Mouse (Mus musculus): ENCODE data around the gene Krtap1-5. TPM values are rescaled to one million over a fixed set of nuclear protein-coding genes. Genes with fewer than 3 reads are reported as not detected.

The Krtap1-5 gene
- total RNA-seq (2023), result not detected

DNA sequence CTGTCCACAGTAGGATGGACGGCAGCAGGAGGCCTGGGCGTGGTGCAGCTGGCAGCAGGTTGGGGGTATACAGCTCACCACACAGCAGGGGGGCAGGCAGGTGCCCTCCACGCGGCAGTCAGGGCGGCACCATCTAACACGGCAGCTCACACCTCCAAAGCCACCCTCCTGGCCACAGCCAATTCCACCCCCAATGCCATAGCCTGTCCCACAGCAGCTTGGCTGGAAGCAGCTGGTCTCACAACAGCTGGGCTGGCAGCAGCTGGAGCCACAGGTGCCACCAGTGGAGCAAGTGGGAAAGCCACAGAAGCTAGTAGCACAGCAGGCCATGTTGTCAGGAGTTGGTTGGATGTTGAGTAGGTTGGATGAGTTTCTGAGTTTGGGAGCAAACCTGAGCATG lies at the start of gene Krtap1-5:
Krtap1-5 (minus strand) TSS at position 381 of the 400 bp plus-strand sequence.

DNA sequence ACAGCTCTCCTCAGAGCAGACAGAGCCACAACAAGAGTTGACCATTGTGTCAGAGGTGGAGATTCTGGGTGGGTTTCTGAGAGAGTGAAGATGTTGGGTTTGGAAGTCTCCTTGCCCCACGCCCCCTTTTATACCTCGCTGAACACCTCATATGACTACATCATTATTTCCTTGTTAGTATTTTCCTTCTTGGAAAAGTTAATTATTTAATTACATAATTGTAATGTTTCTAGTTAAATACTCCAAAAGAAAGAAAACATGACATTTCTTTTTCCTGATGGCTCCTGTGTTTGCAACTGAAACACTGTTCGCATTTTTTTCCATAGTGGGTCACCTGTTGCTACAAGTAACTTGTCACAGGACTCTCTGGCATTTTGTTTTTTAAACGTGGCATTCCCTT lies 47.3 kb upstream of the Krtap1-5 start, which contains the start of gene Krtap4-1:
Krtap4-1 (minus strand) TSS at position 101 of the 400 bp plus-strand sequence.

DNA sequence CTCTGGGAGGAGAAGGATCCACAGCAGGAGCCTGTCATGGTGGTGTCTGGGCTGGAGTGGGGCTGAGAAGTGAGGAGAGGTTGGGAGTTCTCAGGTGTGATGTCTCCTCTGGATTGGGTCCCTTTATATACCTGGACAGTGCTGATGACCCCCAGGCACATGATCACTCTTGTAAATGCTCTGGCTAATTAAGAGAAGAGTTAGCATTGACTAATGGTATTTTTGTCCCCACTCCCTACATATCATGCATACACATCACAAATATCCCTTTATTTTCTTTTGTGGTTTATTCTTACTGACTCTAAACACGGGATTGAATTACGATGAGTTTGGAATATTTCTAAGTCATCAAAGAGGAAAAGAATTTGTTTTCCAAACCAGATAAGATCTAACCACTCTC lies 39.5 kb upstream of the Krtap1-5 start, which contains the start of gene Gm11562:
Gm11562 (minus strand) TSS at position 101 of the 400 bp plus-strand sequence.

DNA sequence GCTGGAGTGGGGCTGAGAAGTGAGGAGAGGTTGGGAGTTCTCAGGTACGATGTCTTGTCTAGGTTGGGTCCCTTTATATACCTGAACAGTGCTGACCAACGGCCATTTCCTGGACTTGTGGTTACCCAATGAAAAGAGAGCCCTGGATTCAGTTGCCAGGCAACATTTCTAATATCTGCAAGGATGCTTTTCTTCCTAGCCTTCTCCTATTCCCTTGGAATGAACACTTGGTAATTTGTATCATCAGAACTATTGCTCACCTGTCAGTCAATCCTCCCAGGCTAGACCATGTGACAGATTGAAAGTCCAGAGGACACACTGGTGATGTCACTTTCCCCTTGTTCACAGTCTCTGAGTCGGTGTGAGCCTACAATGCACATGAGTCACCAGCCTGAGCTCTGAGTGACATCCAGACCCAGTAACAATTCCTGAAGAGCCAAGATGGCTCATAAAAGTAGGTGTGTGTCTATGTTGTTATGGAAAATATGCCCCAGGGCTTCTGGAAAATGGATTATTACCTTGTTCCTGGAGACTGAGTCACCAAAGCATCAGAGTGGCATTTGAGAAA lies 34.1 kb upstream of the Krtap1-5 start, which contains the start of gene Krtap2-4:
Krtap2-4 (minus strand) TSS at position 51 of the 568 bp plus-strand sequence.

DNA sequence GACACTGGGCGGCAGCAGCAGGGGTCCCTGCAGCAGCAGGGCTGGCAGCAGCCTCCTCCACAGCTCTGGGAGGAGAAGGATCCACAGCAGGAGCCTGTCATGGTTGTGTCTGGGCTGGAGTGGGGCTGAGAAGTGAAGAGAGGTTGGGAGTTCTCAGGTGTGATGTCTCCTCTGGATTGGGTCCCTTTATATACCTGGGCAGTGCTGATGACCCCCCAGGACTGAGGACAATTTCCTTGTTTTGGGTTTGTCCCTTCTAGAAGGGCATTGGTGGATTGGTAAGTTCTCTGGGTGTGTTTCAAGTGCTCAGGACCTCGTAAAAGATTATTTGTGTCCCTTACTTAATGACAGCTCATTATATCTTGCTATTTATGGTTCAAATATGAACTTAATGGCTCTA lies 29.3 kb upstream of the Krtap1-5 start, which contains the start of gene Gm11937:
Gm11937 (minus strand) TSS at position 101 of the 400 bp plus-strand sequence.

DNA sequence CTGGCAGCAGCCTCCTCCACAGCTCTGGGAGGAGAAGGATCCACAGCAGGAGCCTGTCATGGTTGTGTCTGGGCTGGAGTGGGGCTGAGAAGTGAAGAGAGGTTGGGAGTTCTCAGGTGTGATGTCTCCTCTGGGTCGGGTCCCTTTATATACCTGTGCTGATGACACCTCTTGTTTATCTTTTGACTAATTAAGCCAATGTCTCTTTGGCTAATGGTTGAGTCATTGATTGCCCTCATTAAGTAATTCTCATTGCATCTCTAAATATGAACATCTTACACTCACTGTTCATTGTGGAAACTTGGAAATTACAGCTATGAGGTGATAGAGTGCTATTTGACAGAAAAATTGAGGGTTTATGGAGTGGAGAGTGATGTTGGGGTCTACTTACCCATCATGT lies 22.4 kb upstream of the Krtap1-5 start, which contains the start of gene Gm11938:
Gm11938 (minus strand) TSS at position 101 of the 400 bp plus-strand sequence.

DNA sequence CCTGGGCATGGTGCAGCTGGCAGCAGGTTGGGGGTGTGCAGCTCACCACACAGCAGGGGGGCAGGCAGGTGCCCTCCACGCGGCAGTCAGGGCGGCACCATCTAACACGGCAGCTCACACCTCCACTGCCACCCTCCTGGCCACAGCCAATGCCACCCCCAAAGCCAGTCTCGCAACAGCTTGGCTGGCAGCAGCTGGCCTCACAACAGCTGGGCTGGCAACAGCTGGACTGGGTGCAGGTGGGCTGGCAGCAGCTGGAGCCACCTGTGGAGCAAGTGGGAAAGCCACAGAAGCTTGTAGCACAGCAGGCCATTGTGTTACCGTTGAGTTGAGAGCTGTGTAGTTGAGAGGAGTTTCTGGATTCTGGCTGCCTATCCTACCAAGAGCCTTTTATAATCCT lies 16.9 kb upstream of the Krtap1-5 start, which contains the start of gene Krtap9-3:
Krtap9-3 (minus strand) TSS at position 364 of the 400 bp plus-strand sequence.

DNA sequence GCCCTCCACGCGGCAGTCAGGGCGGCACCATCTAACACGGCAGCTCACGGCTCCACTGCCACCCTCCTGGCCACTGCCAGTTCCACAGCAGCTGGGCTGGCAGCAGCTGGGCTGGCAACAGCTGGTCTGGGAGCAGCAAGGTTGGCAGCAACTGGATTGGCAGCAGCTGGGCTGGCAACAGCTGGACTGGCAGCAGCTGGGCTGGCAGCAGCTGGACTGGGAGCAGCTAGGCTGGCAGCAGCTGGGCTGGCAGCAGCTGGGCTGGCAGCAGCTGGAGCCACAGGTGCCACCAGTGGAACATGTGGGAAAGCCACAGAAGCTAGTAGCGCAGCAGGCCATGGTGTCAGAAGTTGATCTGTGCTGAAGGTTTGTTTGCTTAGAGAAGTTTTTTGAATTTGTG lies 10.2 kb upstream of the Krtap1-5 start, which contains the start of gene Krtap1-3:
Krtap1-3 (minus strand) TSS at position 359 of the 400 bp plus-strand sequence.

DNA sequence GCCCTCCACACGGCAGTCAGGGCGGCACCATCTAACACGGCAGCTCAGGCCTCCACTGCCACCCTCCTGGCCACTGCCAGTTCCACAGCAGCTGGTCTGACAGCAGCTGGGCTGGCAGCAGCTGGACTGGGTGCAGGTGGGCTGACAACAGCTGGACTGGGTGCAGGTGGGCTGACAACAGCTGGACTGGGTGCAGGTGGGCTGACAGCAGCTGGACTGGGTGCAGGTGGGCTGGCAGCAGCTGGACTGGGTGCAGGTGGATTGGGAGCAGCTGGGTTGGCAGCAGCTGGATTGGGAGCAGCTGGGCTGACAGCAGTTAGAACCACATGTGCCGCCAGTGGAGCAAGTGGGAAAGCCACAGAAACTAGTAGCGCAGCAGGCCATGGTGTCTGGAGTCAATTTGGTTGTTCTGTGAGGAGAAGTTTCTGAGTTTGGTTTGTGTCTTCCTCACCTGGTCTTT lies 2.5 kb upstream of the Krtap1-5 start, which contains the start of gene Krtap1-4:
Krtap1-4 (minus strand) TSS at position 410 of the 460 bp plus-strand sequence.

DNA sequence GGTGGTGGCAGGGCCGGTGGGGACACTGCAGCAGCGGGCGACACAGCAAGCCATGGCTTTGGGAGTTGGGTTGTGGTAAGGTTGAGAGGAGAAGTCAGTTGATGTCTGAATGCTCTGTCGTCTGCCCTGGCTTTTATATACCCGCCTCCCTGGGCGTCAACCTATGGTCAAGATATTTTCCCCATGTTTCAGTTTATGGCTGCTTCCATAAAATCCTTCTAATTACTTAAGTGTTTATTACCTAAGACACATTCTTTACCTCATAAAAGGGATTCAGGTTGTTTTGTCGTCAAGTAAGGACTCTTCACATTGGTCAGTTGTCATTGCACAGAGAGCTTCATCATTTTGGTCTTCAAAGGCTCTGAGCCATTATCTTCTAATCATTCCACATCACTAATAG lies 14.3 kb downstream of the Krtap1-5 start, which contains the start of gene Krtap3-1:
Krtap3-1 (minus strand) TSS at position 101 of the 400 bp plus-strand sequence.

DNA sequence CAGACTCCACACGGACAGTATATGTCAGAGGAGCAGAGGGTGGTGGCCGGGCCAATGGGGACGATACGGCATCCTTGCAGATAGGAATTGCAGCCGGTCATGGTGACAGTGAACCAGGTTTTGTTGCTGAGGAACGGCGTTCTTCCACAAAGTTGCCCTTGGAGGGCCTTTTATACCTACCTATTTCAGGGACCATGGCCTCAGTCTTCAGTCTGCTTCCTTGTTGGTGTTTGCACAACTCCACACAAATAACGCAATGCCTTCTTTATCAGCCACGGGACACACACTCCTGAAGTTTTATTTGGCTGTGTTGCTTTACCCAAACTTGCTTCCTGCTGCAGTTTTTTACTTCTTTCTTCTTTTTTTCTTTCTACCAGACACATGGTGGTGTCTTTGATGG lies 21.4 kb downstream of the Krtap1-5 start, which contains the start of gene Gm11939:
Gm11939 (minus strand) TSS at position 101 of the 400 bp plus-strand sequence.

DNA sequence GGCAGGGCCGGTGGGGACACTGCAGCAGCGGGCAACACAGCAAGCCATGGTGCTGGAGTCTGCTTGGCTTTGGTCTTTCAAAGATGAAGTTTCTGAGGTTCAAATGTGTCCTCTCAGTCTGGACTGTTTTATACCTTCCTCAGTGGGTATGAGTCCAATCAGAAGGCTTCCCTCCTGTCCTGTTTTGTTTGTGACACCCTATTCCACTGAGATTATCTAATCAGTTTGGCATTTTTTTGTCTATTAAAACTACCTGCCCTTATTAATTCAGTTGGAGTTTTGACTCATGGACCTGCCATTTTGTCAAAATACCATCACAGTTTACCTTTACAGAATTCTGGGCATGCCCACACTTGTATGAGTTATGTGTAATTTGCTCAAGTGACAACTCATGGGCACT lies 24.1 kb downstream of the Krtap1-5 start, which contains the start of gene Krtap3-2:
Krtap3-2 (minus strand) TSS at position 101 of the 400 bp plus-strand sequence.

DNA sequence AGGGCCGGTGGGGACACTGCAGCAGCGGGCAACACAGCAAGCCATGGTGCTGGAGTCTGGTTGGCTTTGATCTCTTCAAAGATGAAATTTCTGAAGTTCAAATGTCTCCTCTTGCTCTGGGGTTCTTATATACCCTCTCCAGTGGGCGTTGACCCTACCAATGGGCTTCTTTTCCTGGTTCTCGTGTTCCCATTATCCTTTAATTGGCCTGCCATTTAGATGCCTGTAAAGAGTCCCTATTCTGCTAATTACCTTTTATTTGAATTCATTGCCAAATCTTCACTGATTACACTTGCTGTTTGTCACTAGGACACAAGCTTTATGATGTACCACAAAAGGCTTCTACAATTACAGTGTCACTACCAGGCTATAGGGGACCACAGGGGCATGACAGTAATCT lies 30.1 kb downstream of the Krtap1-5 start, which contains the start of gene Krtap3-3:
Krtap3-3 (minus strand) TSS at position 101 of the 400 bp plus-strand sequence.

Other genes starting within 250 kb of the Krtap1-5 start
- not detected for gene Krt26, start 243.1 kb downstream of the Krtap1-5 start, total RNA-seq (2023)
- gene Krt27, start 229.9 kb downstream of the Krtap1-5 start, total RNA-seq (2023), result not detected
- gene Krt28, start 206.1 kb downstream of the Krtap1-5 start, total RNA-seq (2023), result not detected
- gene Krt10, start 191.7 kb downstream of the Krtap1-5 start, total RNA-seq (2023), result 1.4 TPM
- gene Krt12, start 158.8 kb downstream of the Krtap1-5 start, total RNA-seq (2023), result not detected
- not detected for gene Krt20, start 142.9 kb downstream of the Krtap1-5 start, total RNA-seq (2023)
- not detected for gene Krt23, start 87.9 kb downstream of the Krtap1-5 start, total RNA-seq (2023)
- gene Krt39, start 59.7 kb downstream of the Krtap1-5 start, total RNA-seq (2023), result not detected
- gene Krt40, start 37.9 kb downstream of the Krtap1-5 start, total RNA-seq (2023), result not detected
- gene Krtap3-3, start 30.2 kb downstream of the Krtap1-5 start, total RNA-seq (2023), result not detected
- not detected for gene Krtap3-2, start 24.2 kb downstream of the Krtap1-5 start, total RNA-seq (2023)
- gene Gm11939, start 21.6 kb downstream of the Krtap1-5 start, total RNA-seq (2023), result not detected
- gene Krtap3-1, start 14.4 kb downstream of the Krtap1-5 start, total RNA-seq (2023), result not detected
- gene Krtap1-4, start 2.6 kb upstream of the Krtap1-5 start, total RNA-seq (2023), result not detected
- not detected for gene Krtap1-3, start 10.3 kb upstream of the Krtap1-5 start, total RNA-seq (2023)
- gene Krtap9-3, start 17.1 kb upstream of the Krtap1-5 start, total RNA-seq (2023), result not detected
- not detected for gene Gm11938, start 22.3 kb upstream of the Krtap1-5 start, total RNA-seq (2023)
- not detected for gene Gm11937, start 29.2 kb upstream of the Krtap1-5 start, total RNA-seq (2023)
- not detected for gene Krtap2-4, start 33.8 kb upstream of the Krtap1-5 start, total RNA-seq (2023)
- not detected for gene Gm11562, start 39.4 kb upstream of the Krtap1-5 start, total RNA-seq (2023)
- not detected for gene Krtap4-1, start 47.2 kb upstream of the Krtap1-5 start, total RNA-seq (2023)
- gene Krtap4-2, start 54.1 kb upstream of the Krtap1-5 start, total RNA-seq (2023), result not detected
- not detected for gene Krtap4-7, start 63.1 kb upstream of the Krtap1-5 start, total RNA-seq (2023)
- not detected for gene Gm11555, start 69.2 kb upstream of the Krtap1-5 start, total RNA-seq (2023)
- not detected for gene Gm11563, start 77.9 kb upstream of the Krtap1-5 start, total RNA-seq (2023)
- not detected for gene Krtap4-6, start 84.9 kb upstream of the Krtap1-5 start, total RNA-seq (2023)
- gene Gm14190, start 109.7 kb upstream of the Krtap1-5 start, total RNA-seq (2023), result not detected
- gene Gm14180, start 153.3 kb upstream of the Krtap1-5 start, total RNA-seq (2023), result not detected
- gene Gm11595, start 191.9 kb upstream of the Krtap1-5 start, total RNA-seq (2023), result not detected
- gene Krtap4-8, start 199.7 kb upstream of the Krtap1-5 start, total RNA-seq (2023), result not detected
- gene Krtap4-9, start 204.2 kb upstream of the Krtap1-5 start, total RNA-seq (2023), result not detected
- gene Gm11596, start 212.5 kb upstream of the Krtap1-5 start, total RNA-seq (2023), result not detected
- not detected for gene Gm11569, start 217.9 kb upstream of the Krtap1-5 start, total RNA-seq (2023)
- gene Gm11554, start 223.4 kb upstream of the Krtap1-5 start, total RNA-seq (2023), result not detected
- gene Krtap4-13, start 228.9 kb upstream of the Krtap1-5 start, total RNA-seq (2023), result not detected
- gene Gm11564, start 234.7 kb upstream of the Krtap1-5 start, total RNA-seq (2023), result not detected